Mouse (Mus musculus) heart, embryonic 10.5 days (tissue): ENCODE measurements around the gene Olfr801. TPM values are rescaled to one million over a fixed set of nuclear protein-coding genes. Genes with fewer than 3 reads are reported as not detected.

ENCODE experiments used
- DNase-seq: peaks from one replicate; pipeline ENCODE4 v3.0.0-alpha.2; 2017; ENCODE audit warnings: low spot score
- H3K27ac ChIP-seq: fragments of 300-500 bp; sonication (generic); 2 replicates; pipeline ENCODE4 v1.5.1; 2016; ENCODE audit warnings: mild to moderate bottlenecking
- H3K27me3 ChIP-seq: fragments of 300-500 bp; sonication (generic); 2 replicates; pipeline ENCODE4 v1.6.1; 2016; ENCODE audit warnings: mild to moderate bottlenecking; ENCODE audit not compliant: poor library complexity, insufficient read depth, severe bottlenecking
- H3K36me3 ChIP-seq: fragments of 300-500 bp; sonication (generic); 2 replicates; pipeline ENCODE4 v1.6.1; 2016; ENCODE audit warnings: mild to moderate bottlenecking, moderate library complexity
- H3K4me1 ChIP-seq: fragments of 300-500 bp; sonication (generic); 2 replicates; pipeline ENCODE4 v1.6.1; 2016; ENCODE audit warnings: mild to moderate bottlenecking
- H3K4me3 ChIP-seq: fragments of 300-500 bp; sonication (generic); 2 replicates; pipeline ENCODE4 v1.5.1; 2016; ENCODE audit warnings: mild to moderate bottlenecking, moderate library complexity
- H3K9me3 ChIP-seq: fragments of 300-500 bp; sonication (generic); 2 replicates; pipeline ENCODE4 v1.6.1; 2016; ENCODE audit warnings: mild to moderate bottlenecking, moderate library complexity
- WGBS: fragments of 180-500 bp; shearing (Covaris S2); methylation state at CpG from one replicate; pipeline ENCODE4 v1.1.7; 2016; 5-methylcytosine and 5-hydroxymethylcytosine counted together
- polyA plus RNA-seq: library from polyadenylated mRNA; unstranded; fragments of >200 nt; fragmentation: Nextera tagmentation; extraction: Ambion mirVana; gene quantifications from 2 replicates; pipeline ENCODE4 v1.2.1, GENCODE M21; 2016

Olfr801 gene
- not detected in 2 replicates for polyA plus RNA-seq

- H3K27ac ChIP-seq, result no peak within 1 kb of the TSS
- no peak within 1 kb of the TSS for H3K4me3 ChIP-seq
- no peak for DNase-seq
- H3K4me1 ChIP-seq, result no peaks in the 10 kb centered on the region
- H3K36me3 ChIP-seq, result no peaks in the 10 kb centered on the region
- WGBS, result 62% methylated on average over 1 of the region's 1 CpGs
- H3K27me3 ChIP-seq, result no peaks in the 10 kb centered on the region
- H3K9me3 ChIP-seq, result no peaks in the 10 kb centered on the region
Measured at GRCm38 (mm10) chr10:129673765-129674164, at the start of gene Olfr801. TSS of gene Olfr801 (minus strand) at chr10:129673865.

- H3K4me3 ChIP-seq, result no peak within 1 kb of the TSS
- no peak within 1 kb of the TSS for H3K27ac ChIP-seq
- H3K9me3 ChIP-seq, result no peaks in the 10 kb centered on the region
- DNase-seq, result no peak
- no peaks in the 10 kb centered on the region for H3K36me3 ChIP-seq
- no peaks in the 10 kb centered on the region for H3K4me1 ChIP-seq
- H3K27me3 ChIP-seq, result no peaks in the 10 kb centered on the region
Measured at GRCm38 (mm10) chr10:129702910-129703309, 29.2 kb upstream of the Olfr801 start, which contains the start of gene Olfr804. TSS of gene Olfr804 (plus strand) at chr10:129703210.

- no peak within 1 kb of the TSS for H3K27ac ChIP-seq
- no peaks in the 10 kb centered on the region for H3K36me3 ChIP-seq
- WGBS, result 74% methylated on average over 2 of the region's 2 CpGs
- H3K4me3 ChIP-seq, result no peak within 1 kb of the TSS
- DNase-seq, result no peak
- H3K9me3 ChIP-seq, result no peaks in the 10 kb centered on the region
- no peaks in the 10 kb centered on the region for H3K4me1 ChIP-seq
- no peaks in the 10 kb centered on the region for H3K27me3 ChIP-seq
Measured at GRCm38 (mm10) chr10:129694186-129694585, 20.5 kb upstream of the Olfr801 start, which contains the start of gene Olfr803. TSS of gene Olfr803 (minus strand) at chr10:129694286.

GRCm38 (mm10) chr10:129688069-129688468 is 14.4 kb upstream of the Olfr801 start, which contains the start of gene Olfr802:
TSS of gene Olfr802 (minus strand) at chr10:129688169.
- H3K27ac ChIP-seq, result no peak within 1 kb of the TSS
- no peaks in the 10 kb centered on the region for H3K27me3 ChIP-seq
- no peak within 1 kb of the TSS for H3K4me3 ChIP-seq
- no peaks in the 10 kb centered on the region for H3K9me3 ChIP-seq
- H3K4me1 ChIP-seq, result no peaks in the 10 kb centered on the region
- no peak for DNase-seq
- no peaks in the 10 kb centered on the region for H3K36me3 ChIP-seq
- WGBS, result 64% methylated on average over 1 of the region's 1 CpGs

GRCm38 (mm10) chr10:129657394-129657793 is 16.3 kb downstream of the Olfr801 start, which contains the start of gene Olfr800:
TSS of gene Olfr800 (plus strand) at chr10:129657694.
- no peaks in the 10 kb centered on the region for H3K27me3 ChIP-seq
- H3K36me3 ChIP-seq, result no peaks in the 10 kb centered on the region
- H3K27ac ChIP-seq, result no peak within 1 kb of the TSS
- no peaks in the 10 kb centered on the region for H3K9me3 ChIP-seq
- no peak for DNase-seq
- H3K4me1 ChIP-seq, result no peaks in the 10 kb centered on the region
- no peak within 1 kb of the TSS for H3K4me3 ChIP-seq

GRCm38 (mm10) chr10:129651763-129652162 is 21.9 kb downstream of the Olfr801 start:
- Histone ChIP-seq H3K4me1 (no peaks in the 10 kb centered on the region), H3K36me3 (no peaks in the 10 kb centered on the region), H3K27ac (no peak overlapping the region), H3K4me3 (no peak overlapping the region), H3K27me3 (no peaks in the 10 kb centered on the region), H3K9me3 (no peaks in the 10 kb centered on the region)
- 69% methylated on average over 1 of the region's 1 CpGs for WGBS
- DNase-seq, result no peak

- Histone ChIP-seq H3K36me3 (no peaks in the 10 kb centered on the region), H3K4me3 (no peak within 1 kb of the TSS), H3K4me1 (no peaks in the 10 kb centered on the region), H3K27ac (no peak within 1 kb of the TSS), H3K27me3 (no peaks in the 10 kb centered on the region), H3K9me3 (no peaks in the 10 kb centered on the region)
- DNase-seq, result no peak
- WGBS, result 27% methylated on average over 1 of the region's 1 CpGs
Measured at GRCm38 (mm10) chr10:129637184-129637583, 36.5 kb downstream of the Olfr801 start, which contains the start of gene Olfr799. TSS of gene Olfr799 (plus strand) at chr10:129637484.

- no peak within 1 kb of the TSS for H3K27ac ChIP-seq
- H3K4me1 ChIP-seq, result no peaks in the 10 kb centered on the region
- no peak within 1 kb of the TSS for H3K4me3 ChIP-seq
- 72% methylated on average over 1 of the region's 1 CpGs for WGBS
- no peaks in the 10 kb centered on the region for H3K27me3 ChIP-seq
- no peaks in the 10 kb centered on the region for H3K36me3 ChIP-seq
- no peaks in the 10 kb centered on the region for H3K9me3 ChIP-seq
- DNase-seq, result no peak
Measured at GRCm38 (mm10) chr10:129627834-129628233, 45.8 kb downstream of the Olfr801 start, which contains the start of gene Olfr798. TSS of gene Olfr798 (minus strand) at chr10:129627934.

GRCm38 (mm10) chr10:129623251-129623650 is 50.4 kb downstream of the Olfr801 start:
- no peak overlapping the region for H3K27ac ChIP-seq
- no peak for DNase-seq
- no peaks in the 10 kb centered on the region for H3K36me3 ChIP-seq
- H3K4me1 ChIP-seq, result no peaks in the 10 kb centered on the region
- H3K9me3 ChIP-seq, result no peaks in the 10 kb centered on the region
- no peaks in the 10 kb centered on the region for H3K27me3 ChIP-seq
- no peak overlapping the region for H3K4me3 ChIP-seq

GRCm38 (mm10) chr10:129621724-129622123 is 51.9 kb downstream of the Olfr801 start:
- H3K27me3 ChIP-seq, result no peaks in the 10 kb centered on the region
- no peak for DNase-seq
- no peaks in the 10 kb centered on the region for H3K4me1 ChIP-seq
- H3K36me3 ChIP-seq, result no peaks in the 10 kb centered on the region
- H3K4me3 ChIP-seq, result no peak overlapping the region
- 9% methylated on average over 1 of the region's 1 CpGs for WGBS
- no peak overlapping the region for H3K27ac ChIP-seq
- no peaks in the 10 kb centered on the region for H3K9me3 ChIP-seq

Other genes starting within 250 kb of the Olfr801 start
- gene Olfr786, start 246.6 kb downstream of the Olfr801 start, polyA plus RNA-seq, result not detected in 2 replicates
- gene Olfr787, start 212.0 kb downstream of the Olfr801 start, polyA plus RNA-seq, result not detected in 2 replicates
- gene Olfr788, start 202.9 kb downstream of the Olfr801 start, polyA plus RNA-seq, result not detected in 2 replicates
- not detected in 2 replicates for gene Olfr789, start 189.1 kb downstream of the Olfr801 start, polyA plus RNA-seq
- not detected in 2 replicates for gene Olfr790, start 175.4 kb downstream of the Olfr801 start, polyA plus RNA-seq
- not detected in 2 replicates for gene Olfr791, start 152.1 kb downstream of the Olfr801 start, polyA plus RNA-seq
- gene Olfr792, start 134.7 kb downstream of the Olfr801 start, polyA plus RNA-seq, result not detected in 2 replicates
- not detected in 2 replicates for gene Olfr794, start 106.2 kb downstream of the Olfr801 start, polyA plus RNA-seq
- not detected in 2 replicates for gene Olfr796, start 61.3 kb downstream of the Olfr801 start, polyA plus RNA-seq
- gene Olfr798, start 45.9 kb downstream of the Olfr801 start, polyA plus RNA-seq, result not detected in 2 replicates
- gene Olfr799, start 36.4 kb downstream of the Olfr801 start, polyA plus RNA-seq, result not detected in 2 replicates
- not detected in 2 replicates for gene Olfr800, start 16.2 kb downstream of the Olfr801 start, polyA plus RNA-seq
- gene Olfr802, start 14.3 kb upstream of the Olfr801 start, polyA plus RNA-seq, result not detected in 2 replicates
- not detected in 2 replicates for gene Olfr803, start 20.4 kb upstream of the Olfr801 start, polyA plus RNA-seq
- gene Olfr804, start 29.3 kb upstream of the Olfr801 start, polyA plus RNA-seq, result not detected in 2 replicates
- not detected in 2 replicates for gene Olfr805, start 55.5 kb upstream of the Olfr801 start, polyA plus RNA-seq
- not detected in 2 replicates for gene Olfr806, start 68.1 kb upstream of the Olfr801 start, polyA plus RNA-seq
- not detected in 2 replicates for gene Olfr807, start 83.9 kb upstream of the Olfr801 start, polyA plus RNA-seq
- not detected in 2 replicates for gene Olfr808, start 91.6 kb upstream of the Olfr801 start, polyA plus RNA-seq
- gene Olfr809, start 100.8 kb upstream of the Olfr801 start, polyA plus RNA-seq, result not detected in 2 replicates
- not detected in 2 replicates for gene Olfr810, start 121.1 kb upstream of the Olfr801 start, polyA plus RNA-seq
- not detected in 2 replicates for gene Olfr811, start 130.5 kb upstream of the Olfr801 start, polyA plus RNA-seq
- gene Olfr812, start 172.2 kb upstream of the Olfr801 start, polyA plus RNA-seq, result not detected in 2 replicates
- not detected in 2 replicates for gene Olfr813, start 181.5 kb upstream of the Olfr801 start, polyA plus RNA-seq
- not detected in 2 replicates for gene Olfr814, start 206.0 kb upstream of the Olfr801 start, polyA plus RNA-seq
- not detected in 2 replicates for gene Olfr815, start 232.0 kb upstream of the Olfr801 start, polyA plus RNA-seq
- not detected in 2 replicates for gene Olfr816, start 241.7 kb upstream of the Olfr801 start, polyA plus RNA-seq